Mouse (Mus musculus) heart, embryonic 10.5 days (tissue): ENCODE measurements around the gene Zfp354b. TPM values are rescaled to one million over a fixed set of nuclear protein-coding genes. Genes with fewer than 3 reads are reported as not detected.

Experiments used
- DNase-seq: peaks from one replicate; pipeline ENCODE4 v3.0.0-alpha.2; 2017; ENCODE audit warnings: low spot score
- H3K27ac ChIP-seq: fragments of 300-500 bp; sonication (generic); 2 replicates; pipeline ENCODE4 v1.5.1; 2016; ENCODE audit warnings: mild to moderate bottlenecking
- H3K27me3 ChIP-seq: fragments of 300-500 bp; sonication (generic); 2 replicates; pipeline ENCODE4 v1.6.1; 2016; ENCODE audit warnings: mild to moderate bottlenecking; ENCODE audit not compliant: poor library complexity, insufficient read depth, severe bottlenecking
- H3K36me3 ChIP-seq: fragments of 300-500 bp; sonication (generic); 2 replicates; pipeline ENCODE4 v1.6.1; 2016; ENCODE audit warnings: mild to moderate bottlenecking, moderate library complexity
- H3K4me1 ChIP-seq: fragments of 300-500 bp; sonication (generic); 2 replicates; pipeline ENCODE4 v1.6.1; 2016; ENCODE audit warnings: mild to moderate bottlenecking
- H3K4me3 ChIP-seq: fragments of 300-500 bp; sonication (generic); 2 replicates; pipeline ENCODE4 v1.5.1; 2016; ENCODE audit warnings: mild to moderate bottlenecking, moderate library complexity
- H3K9me3 ChIP-seq: fragments of 300-500 bp; sonication (generic); 2 replicates; pipeline ENCODE4 v1.6.1; 2016; ENCODE audit warnings: mild to moderate bottlenecking, moderate library complexity
- WGBS: fragments of 180-500 bp; shearing (Covaris S2); methylation state at CpG from one replicate; pipeline ENCODE4 v1.1.7; 2016; 5-methylcytosine and 5-hydroxymethylcytosine counted together
- polyA plus RNA-seq: library from polyadenylated mRNA; unstranded; fragments of >200 nt; fragmentation: Nextera tagmentation; extraction: Ambion mirVana; gene quantifications from 2 replicates; pipeline ENCODE4 v1.2.1, GENCODE M21; 2016

The Zfp354b gene
- polyA plus RNA-seq, 1 experiment from 2014 or later = 0.80 TPM

GRCm38 (mm10) chr11:50915671-50916320 is 15.6 kb downstream of the Zfp354b start, which contains the start of gene Zfp2:
Zfp2 (minus strand) TSS chr11:50916165.
- Histone ChIP-seq H3K27me3 (no peaks in the 10 kb centered on the region), H3K36me3 (peaks cover 20% of the 10 kb centered on the region), H3K9me3 (peaks cover 5% of the 10 kb centered on the region; the same call in 1 of the 2 replicates), H3K27ac (peak within 1 kb of the TSS; percentile 93), H3K4me3 (peak within 1 kb of the TSS; percentile 87), H3K4me1 (no peaks in the 10 kb centered on the region)
- under 1% methylated on average over 47 of the region's 47 CpGs for WGBS
- DNase-seq = peak; percentile 95

GRCm38 (mm10) chr11:50914461-50914860 is 17.0 kb downstream of the Zfp354b start:
- WGBS = 84% methylated on average over 3 of the region's 3 CpGs
- no peaks in the 10 kb centered on the region for H3K27me3 ChIP-seq
- H3K36me3 ChIP-seq = peaks cover 33% of the 10 kb centered on the region
- H3K4me1 ChIP-seq = no peaks in the 10 kb centered on the region
- H3K4me3 ChIP-seq = no peak overlapping the region
- H3K27ac ChIP-seq = no peak overlapping the region
- peaks cover 5% of the 10 kb centered on the region; the same call in 1 of the 2 replicates for H3K9me3 ChIP-seq
- DNase-seq = no peak

GRCm38 (mm10) chr11:50913301-50913700 is 18.1 kb downstream of the Zfp354b start:
- whole genome bisulfite sequencing = 68% methylated on average over 1 of the region's 1 CpGs
- Histone ChIP-seq H3K27ac (no peak overlapping the region), H3K4me1 (no peaks in the 10 kb centered on the region), H3K9me3 (peaks cover 5% of the 10 kb centered on the region; the same call in 1 of the 2 replicates), H3K36me3 (peaks cover 43% of the 10 kb centered on the region), H3K4me3 (no peak overlapping the region), H3K27me3 (no peaks in the 10 kb centered on the region)
- no peak for DNase-seq

- Histone ChIP-seq H3K36me3 (peaks cover 91% of the 10 kb centered on the region), H3K4me1 (no peaks in the 10 kb centered on the region), H3K9me3 (peaks cover 18% of the 10 kb centered on the region), H3K27ac (no peak overlapping the region), H3K4me3 (no peak overlapping the region), H3K27me3 (no peaks in the 10 kb centered on the region)
- no peak for DNase-seq
- WGBS = 83% methylated on average over 5 of the region's 5 CpGs
Observed at GRCm38 (mm10) chr11:50908136-50908535, 23.3 kb downstream of the Zfp354b start.

GRCm38 (mm10) chr11:50897359-50897758 is 34.1 kb downstream of the Zfp354b start:
- H3K27me3 ChIP-seq = no peaks in the 10 kb centered on the region
- no peak for DNase-seq
- H3K4me1 ChIP-seq = no peaks in the 10 kb centered on the region
- H3K36me3 ChIP-seq = peaks cover 42% of the 10 kb centered on the region
- H3K4me3 ChIP-seq = no peak overlapping the region
- H3K9me3 ChIP-seq = peaks cover 57% of the 10 kb centered on the region
- H3K27ac ChIP-seq = no peak overlapping the region
- WGBS = 71% methylated on average over 1 of the region's 1 CpGs

- no peak overlapping the region for H3K27ac ChIP-seq
- H3K4me1 ChIP-seq = 0 out of 2 replicates have a peak, but pooled peaks cover 4% of the 10 kb centered on the region
- H3K36me3 ChIP-seq = no peaks in the 10 kb centered on the region
- no peak overlapping the region for H3K4me3 ChIP-seq
- DNase-seq = no peak
- WGBS = 43% methylated on average over 2 of the region's 2 CpGs
- H3K27me3 ChIP-seq = no peaks in the 10 kb centered on the region
- H3K9me3 ChIP-seq = peaks cover 14% of the 10 kb centered on the region
Observed at GRCm38 (mm10) chr11:50892441-50892840, 39.0 kb downstream of the Zfp354b start.

- no peaks in the 10 kb centered on the region for H3K27me3 ChIP-seq
- H3K36me3 ChIP-seq = peaks cover 13% of the 10 kb centered on the region
- H3K9me3 ChIP-seq = peaks cover under 1% of the 10 kb centered on the region; the same call in 1 of the 2 replicates
- peaks cover 14% of the 10 kb centered on the region for H3K4me1 ChIP-seq
- 6% methylated on average over 26 of the region's 26 CpGs for WGBS
- H3K27ac ChIP-seq = peak within 1 kb of the TSS; percentile 85
- peak within 1 kb of the TSS; percentile 64 for H3K4me3 ChIP-seq
- DNase-seq = peak; percentile 95
Observed at GRCm38 (mm10) chr11:50887390-50888128, 43.9 kb downstream of the Zfp354b start, which contains the start of gene Zfp454. Zfp454 (minus strand) TSS chr11:50887651.

- Histone ChIP-seq H3K4me1 (peaks cover 14% of the 10 kb centered on the region), H3K27ac (peak overlapping the region; percentile 85), H3K4me3 (peak overlapping the region; percentile 64), H3K9me3 (no peaks in the 10 kb centered on the region), H3K27me3 (no peaks in the 10 kb centered on the region), H3K36me3 (peaks cover 13% of the 10 kb centered on the region)
- WGBS = 37% methylated on average over 10 of the region's 10 CpGs
- DNase-seq = no peak
Observed at GRCm38 (mm10) chr11:50886933-50887293, 44.5 kb downstream of the Zfp354b start.

- Histone ChIP-seq H3K27me3 (no peaks in the 10 kb centered on the region), H3K4me3 (peak overlapping the region; percentile 64), H3K4me1 (peaks cover 14% of the 10 kb centered on the region), H3K9me3 (no peaks in the 10 kb centered on the region), H3K27ac (peak overlapping the region; percentile 85; the same call in 1 of the 2 replicates), H3K36me3 (peaks cover 13% of the 10 kb centered on the region)
- 55% methylated on average over 8 of the region's 8 CpGs for WGBS
- DNase-seq = no peak
Observed at GRCm38 (mm10) chr11:50886231-50886932, 45.1 kb downstream of the Zfp354b start.

- no peak for DNase-seq
- H3K27me3 ChIP-seq = no peaks in the 10 kb centered on the region
- H3K4me1 ChIP-seq = peaks cover 14% of the 10 kb centered on the region
- peaks cover 34% of the 10 kb centered on the region for H3K36me3 ChIP-seq
- no peak overlapping the region for H3K4me3 ChIP-seq
- H3K27ac ChIP-seq = no peak overlapping the region
- H3K9me3 ChIP-seq = no peaks in the 10 kb centered on the region
- WGBS = 68% methylated on average over 3 of the region's 3 CpGs
Observed at GRCm38 (mm10) chr11:50883756-50884155, 47.7 kb downstream of the Zfp354b start.

GRCm38 (mm10) chr11:50878641-50879040 is 52.8 kb downstream of the Zfp354b start:
- WGBS = 83% methylated on average over 3 of the region's 3 CpGs
- H3K4me1 ChIP-seq = no peaks in the 10 kb centered on the region
- H3K9me3 ChIP-seq = peaks cover 13% of the 10 kb centered on the region
- H3K36me3 ChIP-seq = peaks cover 79% of the 10 kb centered on the region
- H3K27me3 ChIP-seq = no peaks in the 10 kb centered on the region
- no peak for DNase-seq
- H3K27ac ChIP-seq = no peak overlapping the region
- no peak overlapping the region for H3K4me3 ChIP-seq
